Comparison of ENCODE assay signal across 18 mouse cellular contexts in the genomic region with DNA sequence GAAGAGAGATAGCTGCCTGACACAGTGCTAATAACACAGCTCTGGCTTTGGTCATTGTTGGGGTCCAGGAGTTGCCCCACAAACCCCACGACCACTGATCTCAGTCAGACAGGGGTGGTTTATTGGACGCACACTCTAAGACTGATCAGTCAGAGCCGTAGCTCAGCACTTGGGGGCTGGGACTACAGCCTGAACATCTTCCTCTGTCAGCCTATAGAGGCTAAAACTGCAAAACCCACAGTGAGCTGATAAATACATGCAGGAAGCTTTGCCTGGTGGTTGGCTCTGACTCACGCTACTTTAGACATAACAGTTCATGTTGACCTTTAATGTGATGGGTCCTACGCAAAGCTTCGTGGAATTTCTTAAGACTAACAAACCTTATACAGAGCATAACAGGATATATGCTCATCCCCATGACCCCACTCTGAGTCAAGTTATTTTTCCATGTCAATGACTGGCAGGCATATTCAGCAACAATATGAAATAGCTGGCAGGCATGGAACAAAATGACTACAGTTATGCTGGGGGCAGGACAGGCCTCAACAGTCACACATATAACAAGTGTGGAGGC.
"Had no signal": no experiment of that assay in that cellular context is flagged by ENCODE, and none has a peak within 500 bp of the region (broad histone marks: within the 10 kb centered on the region; RNA-seq: fewer than 3 reads in every experiment).

No protein-coding gene starts in this region.

- H3K27me3 ChIP-seq: liver, embryonic 13.5 days; midbrain, embryonic 12.5 days; midbrain, embryonic 15.5 days; neural tube, embryonic 13.5 days; stomach, embryonic 15.5 days had no signal

- DNase-seq: kidney, adult 2 months; kidney, postnatal 25 days; layer of hippocampus, adult 9-11 months; layer of hippocampus, postnatal 36 days; liver, embryonic 13.5 days; lung, adult 2 months; lung, postnatal 36 days; retina, postnatal 1 day; right cerebral cortex, postnatal 25 days; spleen, adult 18-20 months; thymus, postnatal 36 days had no signal

- ATAC-seq: midbrain, embryonic 15.5 days had no signal

- H3K4me2 ChIP-seq: liver, embryonic 13.5 days; midbrain, embryonic 12.5 days; midbrain, embryonic 15.5 days; neural tube, embryonic 13.5 days; stomach, embryonic 15.5 days had no signal

- H3K9me3 ChIP-seq: liver, embryonic 13.5 days; midbrain, embryonic 12.5 days; midbrain, embryonic 15.5 days; neural tube, embryonic 13.5 days; stomach, embryonic 15.5 days had no signal

- H3K4me1 ChIP-seq: liver, embryonic 13.5 days; midbrain, embryonic 12.5 days; neural tube, embryonic 13.5 days; stomach, embryonic 15.5 days had no signal

- H3K4me3 ChIP-seq: layer of hippocampus, adult 2 months; left cerebral cortex, adult 2 months; liver, embryonic 13.5 days; midbrain, embryonic 12.5 days; midbrain, embryonic 15.5 days; neural tube, embryonic 13.5 days; stomach, embryonic 15.5 days had no signal

- H3K27ac ChIP-seq: kidney, postnatal 0 days; layer of hippocampus, adult 2 months; left cerebral cortex, adult 2 months; liver, embryonic 13.5 days; midbrain, embryonic 12.5 days; midbrain, embryonic 15.5 days; neural tube, embryonic 13.5 days; stomach, embryonic 15.5 days had no signal

- H3K9ac ChIP-seq: liver, embryonic 13.5 days; midbrain, embryonic 12.5 days; midbrain, embryonic 15.5 days; neural tube, embryonic 13.5 days; stomach, embryonic 15.5 days had no signal

- H3K36me3 ChIP-seq: liver, embryonic 13.5 days; midbrain, embryonic 12.5 days; midbrain, embryonic 15.5 days; neural tube, embryonic 13.5 days; stomach, embryonic 15.5 days had no signal
